Mouse (Mus musculus) heart, embryonic 10.5 days (tissue): ENCODE measurements around the gene Acsl5. TPM values are rescaled to one million over a fixed set of nuclear protein-coding genes. Genes with fewer than 3 reads are reported as not detected.

Experiments
- polyA plus RNA-seq: library from polyadenylated mRNA; unstranded; fragments of >200 nt; fragmentation: Nextera tagmentation; extraction: Ambion mirVana; gene quantifications from 2 replicates; pipeline ENCODE4 v1.2.1, GENCODE M21; 2016

The Acsl5 gene
- polyA plus RNA-seq, 1 experiment from 2014 or later: 33.7 TPM

Other genes starting within 250 kb of the Acsl5 start
- gene Gpam, start 124.7 kb upstream of the Acsl5 start, polyA plus RNA-seq: 12.8 and 14.9 TPM in 2 replicates
- gene Tectb, start 71.2 kb upstream of the Acsl5 start, polyA plus RNA-seq: 0.08 TPM in 1 of 2 replicates, not detected in the other
- 0.04 TPM in 1 of 2 replicates, not detected in the other for gene Gucy2g, start 10.7 kb upstream of the Acsl5 start, polyA plus RNA-seq
- gene Zdhhc6, start 64.1 kb downstream of the Acsl5 start, polyA plus RNA-seq: 93.8 and 103 TPM in 2 replicates
- gene Vti1a, start 64.4 kb downstream of the Acsl5 start, polyA plus RNA-seq: 22.2 and 26.5 TPM in 2 replicates